In genomic region chr14:11555521-11556355, GRCm38 (mm10) we compare ENCODE assay signal across 8 mouse cellular contexts. TPM values are rescaled to one million over a fixed set of nuclear protein-coding genes. Genes with fewer than 3 reads are reported as not detected.
DNase-seq lines count a peak whose midpoint lies in the region; ATAC-seq and TF ChIP-seq lines count a peak whose summit lies in the region.

No protein-coding gene starts in this region.

- ATAC-seq in forebrain, embryonic 13.5 days, result no peak; the same call in 1 of the 2 replicates
- ATAC-seq in midbrain, embryonic 15.5 days (replicated peaks), result no peak

- under 1% methylated on average over 35 of the region's 35 CpGs for WGBS in forebrain, embryonic 13.5 days
- WGBS in hindbrain, embryonic 10.5 days, result under 1% methylated on average over 35 of the region's 35 CpGs
- WGBS in midbrain, embryonic 15.5 days, result under 1% methylated on average over 35 of the region's 35 CpGs

- TF ChIP-seq CTCF in brain, embryonic 14.5 days (IDR thresholded peaks at IDR 0.05; ENCODE audit: borderline replicate concordance, extremely low read depth, insufficient read depth, insufficient read length), result no peak
- TF ChIP-seq CTCF in left cerebral cortex, adult 2 months (IDR thresholded peaks at IDR 0.05), result no peak

- peak; percentile 43 for DNase-seq in Muller cell, postnatal 12 days (ENCODE audit: inconsistent ontology term)
- DNase-seq in brain, embryonic 14.5 days (ENCODE audit: low read depth), result peak; percentile 65
- peak; percentile 33 for DNase-seq in hindbrain, embryonic 10.5 days (ENCODE audit: low spot score)
- DNase-seq in left cerebral cortex, adult 2 months (ENCODE audit: extremely low spot score in 1 of 2, low spot score in 2 of 2), result peak; percentile 36 to 46
- DNase-seq in MN1 (ENCODE audit: low spot score), result no peak
- no peak for DNase-seq in ovary, postnatal 14 days (ENCODE audit: low spot score)

- peak overlapping the region; percentile 97; the same call in 1 of the 2 replicates for H3K27ac ChIP-seq in forebrain, embryonic 13.5 days
- H3K27ac ChIP-seq in hindbrain, embryonic 10.5 days, result peak overlapping the region; percentile 96
- H3K27ac ChIP-seq in left cerebral cortex, adult 2 months, result peak overlapping the region; percentile 97
- H3K27ac ChIP-seq in midbrain, embryonic 15.5 days, result peak overlapping the region; percentile 94

- H3K4me3 ChIP-seq in forebrain, embryonic 13.5 days, result peak overlapping the region; percentile 76
- H3K4me3 ChIP-seq in hindbrain, embryonic 10.5 days, result peak overlapping the region; percentile 85
- peak overlapping the region; percentile 87 for H3K4me3 ChIP-seq in left cerebral cortex, adult 2 months
- peak overlapping the region; percentile 72 for H3K4me3 ChIP-seq in midbrain, embryonic 15.5 days

- no peak for TF ChIP-seq POLR2A in brain, embryonic 14.5 days (IDR thresholded peaks at IDR 0.05; ENCODE audit: borderline replicate concordance, extremely low read depth, insufficient read depth, insufficient read length, poor library complexity, severe bottlenecking)

- peaks cover 26% of the 10 kb centered on the region for H3K4me1 ChIP-seq in forebrain, embryonic 13.5 days
- peaks cover 37% of the 10 kb centered on the region for H3K4me1 ChIP-seq in hindbrain, embryonic 10.5 days (replicated peaks)
- peaks cover 20% of the 10 kb centered on the region for H3K4me1 ChIP-seq in midbrain, embryonic 15.5 days

- H3K9me3 ChIP-seq in forebrain, embryonic 13.5 days (replicated peaks), result no peaks in the 10 kb centered on the region
- peaks cover 3% of the 10 kb centered on the region; the same call in 1 of the 2 replicates for H3K9me3 ChIP-seq in hindbrain, embryonic 10.5 days
- no peaks in the 10 kb centered on the region for H3K9me3 ChIP-seq in midbrain, embryonic 15.5 days

- H3K4me2 ChIP-seq in forebrain, embryonic 13.5 days, result peak overlapping the region; percentile 79
- peak overlapping the region; percentile 66 for H3K4me2 ChIP-seq in midbrain, embryonic 15.5 days

- peak overlapping the region; percentile 79 for H3K9ac ChIP-seq in forebrain, embryonic 13.5 days
- H3K9ac ChIP-seq in midbrain, embryonic 15.5 days, result peak overlapping the region; percentile 88

- no peaks in the 10 kb centered on the region for H3K36me3 ChIP-seq in forebrain, embryonic 13.5 days (ENCODE audit: poor library complexity, severe bottlenecking)
- peaks cover 5% of the 10 kb centered on the region; the same call in 1 of the 2 replicates for H3K36me3 ChIP-seq in hindbrain, embryonic 10.5 days
- H3K36me3 ChIP-seq in midbrain, embryonic 15.5 days (replicated peaks), result no peaks in the 10 kb centered on the region

- no peaks in the 10 kb centered on the region for H3K27me3 ChIP-seq in forebrain, embryonic 13.5 days
- H3K27me3 ChIP-seq in hindbrain, embryonic 10.5 days (ENCODE audit: insufficient read depth, poor library complexity, severe bottlenecking), result peaks cover 8% of the 10 kb centered on the region; the same call in 1 of the 2 replicates
- H3K27me3 ChIP-seq in midbrain, embryonic 15.5 days (replicated peaks), result no peaks in the 10 kb centered on the region

- intact Hi-C loops in left cerebral cortex, adult 2 months (cut with DNase I), result loop anchor here (2.0 to 10.0 kb wide), 4 partner anchors 149 to 583 kb away; no protein-coding TSS in a partner anchor

RNA-seq across cellular contexts. Expression of gene Ptprg, which starts 2.4 kb away (rescaled TPM):
- 28.8 and 48.6 TPM in 2 replicates for polyA plus RNA-seq in brain, embryonic 14.5 days (2012; rRNA removed)
- 32.8 and 35.8 TPM in 2 replicates for polyA plus RNA-seq in forebrain, embryonic 13.5 days (2015; fragmentation: Nextera tagmentation; extraction: Ambion mirVana)
- 37.5 and 48.9 TPM in 2 replicates for polyA plus RNA-seq in hindbrain, embryonic 10.5 days (2016; fragmentation: Nextera tagmentation; extraction: Ambion mirVana)
- 100 to 1,000 TPM in 1 of 2 experiments, 10 to 100 TPM in 1; 85.9 to 111 TPM for total RNA-seq in left cerebral cortex, adult 2 months (2021)
- 43.3 and 46.6 TPM in 2 replicates for polyA plus RNA-seq in midbrain, embryonic 15.5 days (2015; fragmentation: Nextera tagmentation; extraction: Ambion mirVana)

Comparison
In these comparisons a context has a peak if more than half of its experiments do, and no peak if none do; other contexts are left out.
1. DNase-seq: peak in Muller cell, postnatal 12 days (single experiment), brain, embryonic 14.5 days (single experiment), hindbrain, embryonic 10.5 days (single experiment) and left cerebral cortex, adult 2 months (2 of 2); none in MN1 (single experiment) and ovary, postnatal 14 days (single experiment).
2. Peak in every context shown above with its lines, with median percentiles within 50 percentile points of each other: H3K27ac ChIP-seq and H3K4me3 ChIP-seq.